Mouse (Mus musculus): ENCODE results near the gene Arl5a. TPM values are rescaled to one million over a fixed set of nuclear protein-coding genes. Genes with fewer than 3 reads are reported as not detected.
A peak's percentile ranks its signal among the peaks of the same experiment; 100 is the strongest.

The Arl5a gene
- polyA plus RNA-seq, 1 experiment from 2014 or later = 21.9 TPM

DNA sequence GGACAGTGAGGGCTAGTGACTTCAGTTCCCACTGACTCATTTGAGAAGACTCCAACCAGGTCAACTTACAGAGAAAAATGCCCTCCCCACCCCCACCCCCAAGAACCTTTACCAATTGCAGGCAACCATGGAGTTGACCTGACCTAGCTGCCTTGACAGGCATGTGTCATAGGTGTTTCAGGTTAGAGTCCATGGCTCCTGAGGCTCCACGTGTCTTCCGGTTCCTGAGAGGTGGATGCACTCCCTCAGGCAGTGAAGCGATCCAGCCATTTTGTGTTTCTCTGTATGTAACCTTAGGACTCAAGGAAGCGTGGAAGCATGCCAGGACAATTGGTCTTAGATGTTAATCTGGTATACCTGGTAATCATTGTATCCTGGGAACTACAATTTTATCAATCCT, 13.7 kb upstream of the Arl5a start:
- H3K4me3 ChIP-seq (ENCODE audit: low read depth, low read length) = no peak overlapping the region
- no peaks in the 10 kb centered on the region for H3K9me3 ChIP-seq (ENCODE audit: low read length)
- no peaks in the 10 kb centered on the region for H3K27me3 ChIP-seq (ENCODE audit: insufficient read depth, low read length)
- no peak overlapping the region for H3K9ac ChIP-seq (replicated peaks)
- TF ChIP-seq EP300 (IDR thresholded peaks at IDR 0.05; ENCODE audit: low read depth) = no peak
- no peak for TF ChIP-seq CTCF (IDR thresholded peaks at IDR 0.05; ENCODE audit: low read depth)
- H3K36me3 ChIP-seq (replicated peaks; ENCODE audit: insufficient read depth, low read length) = no peaks in the 10 kb centered on the region
- H3K27ac ChIP-seq (ENCODE audit: low read depth) = peak overlapping the region; percentile 61
- 80% methylated on average over 4 of the region's 4 CpGs for WGBS (ENCODE audit: insufficient replicate concordance)
- no peak overlapping the region for H3K4me2 ChIP-seq (ENCODE audit: low read depth, low read length)
- peaks cover 4% of the 10 kb centered on the region; the same call in 1 of the 2 replicates for H3K4me1 ChIP-seq (ENCODE audit: insufficient read depth)
- DNase-seq (no peak), ATAC-seq (peak; percentile 87)

DNA sequence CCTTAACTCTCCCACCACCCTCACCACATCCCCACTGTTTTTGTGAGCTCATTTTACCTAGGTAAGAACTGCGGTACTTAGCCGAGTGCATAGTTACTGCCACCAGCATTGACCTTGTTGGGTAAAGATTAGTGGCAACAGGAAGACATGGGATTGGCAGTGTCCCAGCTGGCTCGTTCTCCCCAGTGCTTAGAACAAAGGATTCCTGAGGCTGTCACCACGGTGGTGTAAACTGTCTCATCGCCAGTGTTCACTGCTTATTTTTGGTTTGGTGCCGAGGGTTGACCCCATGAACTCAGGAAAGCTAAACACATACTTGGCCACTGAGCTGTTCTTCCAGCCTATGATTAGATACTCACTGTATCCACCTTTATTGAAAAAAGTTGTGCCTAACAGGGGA, 13.3 kb upstream of the Arl5a start:
- DNase-seq (peak; percentile 77), ATAC-seq (peak; percentile 92)
- peak overlapping the region; percentile 61 for H3K27ac ChIP-seq (ENCODE audit: low read depth)
- no peak overlapping the region for H3K4me2 ChIP-seq (ENCODE audit: low read depth, low read length)
- 33% methylated on average over 6 of the region's 6 CpGs for WGBS (ENCODE audit: insufficient replicate concordance)
- H3K36me3 ChIP-seq (replicated peaks; ENCODE audit: insufficient read depth, low read length) = no peaks in the 10 kb centered on the region
- TF ChIP-seq EP300 (IDR thresholded peaks at IDR 0.05; ENCODE audit: low read depth) (peak; percentile 37; the same call in 1 of the 2 replicates), CTCF (IDR thresholded peaks at IDR 0.05; ENCODE audit: low read depth) (no peak)
- no peaks in the 10 kb centered on the region for H3K27me3 ChIP-seq (ENCODE audit: insufficient read depth, low read length)
- H3K4me3 ChIP-seq (ENCODE audit: low read depth, low read length) = no peak overlapping the region
- peaks cover 4% of the 10 kb centered on the region; the same call in 1 of the 2 replicates for H3K4me1 ChIP-seq (ENCODE audit: insufficient read depth)
- H3K9ac ChIP-seq (replicated peaks) = no peak overlapping the region
- H3K9me3 ChIP-seq (ENCODE audit: low read length) = no peaks in the 10 kb centered on the region

DNA sequence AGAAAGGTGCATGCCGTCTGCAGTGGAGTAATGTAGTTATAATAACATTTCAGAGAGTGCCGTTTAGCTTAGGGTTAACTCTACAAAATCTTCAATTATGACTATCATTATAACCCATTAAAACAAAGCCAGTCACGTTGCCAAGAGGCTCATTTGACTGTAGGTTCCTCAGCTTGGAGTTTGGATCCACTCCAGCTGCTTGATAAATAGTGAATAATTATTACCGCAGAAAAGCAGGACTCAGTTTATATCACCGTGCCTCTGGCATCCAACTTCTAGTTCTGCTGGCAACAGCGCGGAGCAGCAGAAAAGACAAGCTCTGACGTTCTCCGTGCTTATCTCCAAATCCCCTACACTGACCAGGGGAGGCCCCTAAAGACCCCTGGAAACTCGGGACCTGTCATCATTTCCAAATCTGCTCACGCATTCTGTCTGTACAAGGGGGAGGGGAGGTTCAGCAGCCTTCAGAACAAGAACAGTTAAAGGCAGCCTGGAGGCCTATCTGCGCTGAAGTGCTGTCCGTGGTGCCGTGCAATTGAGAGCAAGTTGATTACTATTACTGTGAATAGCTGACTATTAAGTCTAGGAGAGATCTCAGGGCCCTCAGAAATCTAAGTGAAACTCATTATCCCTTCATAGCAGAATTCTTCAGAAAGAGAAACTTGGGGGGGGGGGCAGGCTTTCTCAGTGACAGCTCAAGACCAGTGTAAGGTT, 11.4 kb upstream of the Arl5a start:
- 77% methylated on average over 14 of the region's 14 CpGs for WGBS (ENCODE audit: insufficient replicate concordance)
- DNase-seq (no peak), ATAC-seq (no peak)

DNA sequence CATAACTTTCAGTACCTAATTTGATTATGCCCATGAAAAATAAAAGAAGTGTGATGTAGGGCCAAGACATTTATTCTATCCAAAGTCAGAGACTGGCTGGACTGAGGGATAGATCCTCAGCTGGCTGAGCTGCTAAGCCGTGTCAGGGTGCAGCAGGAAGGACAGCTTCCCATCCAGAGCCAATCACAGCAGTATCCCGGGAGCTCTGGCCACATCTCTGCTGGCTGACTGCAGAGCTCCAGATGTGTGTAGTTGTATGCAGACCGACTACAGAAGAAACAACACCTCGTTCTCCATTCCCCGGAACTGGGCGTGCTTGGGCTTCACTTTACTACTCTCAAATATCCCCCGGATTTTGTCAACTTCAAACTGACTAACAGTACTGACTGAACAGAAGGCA, 8.7 kb upstream of the Arl5a start:
- TF ChIP-seq CTCF (IDR thresholded peaks at IDR 0.05; ENCODE audit: low read depth) = no peak
- TF ChIP-seq EP300 (IDR thresholded peaks at IDR 0.05; ENCODE audit: low read depth) = no peak
- Histone ChIP-seq H3K4me2 (ENCODE audit: low read depth, low read length) (no peak overlapping the region), H3K9ac (replicated peaks) (no peak overlapping the region), H3K4me3 (ENCODE audit: low read depth, low read length) (no peak overlapping the region), H3K27ac (ENCODE audit: low read depth) (no peak overlapping the region), H3K9me3 (ENCODE audit: low read length) (no peaks in the 10 kb centered on the region), H3K36me3 (replicated peaks; ENCODE audit: insufficient read depth, low read length) (no peaks in the 10 kb centered on the region), H3K27me3 (ENCODE audit: insufficient read depth, low read length) (no peaks in the 10 kb centered on the region), H3K4me1 (ENCODE audit: insufficient read depth) (peaks cover 4% of the 10 kb centered on the region; the same call in 1 of the 2 replicates)
- 64% methylated on average over 7 of the region's 7 CpGs for WGBS (ENCODE audit: insufficient replicate concordance)
- ATAC-seq = no peak
- DNase-seq = no peak

More for the DNA sequence above, 11.4 kb upstream of the Arl5a start:
- H3K4me1 ChIP-seq (ENCODE audit: insufficient read depth) = peaks cover 4% of the 10 kb centered on the region; the same call in 1 of the 2 replicates
- no peak overlapping the region for H3K9ac ChIP-seq (replicated peaks)
- no peaks in the 10 kb centered on the region for H3K9me3 ChIP-seq (ENCODE audit: low read length)
- H3K27me3 ChIP-seq (ENCODE audit: insufficient read depth, low read length) = no peaks in the 10 kb centered on the region
- H3K4me2 ChIP-seq (ENCODE audit: low read depth, low read length) = no peak overlapping the region
- no peaks in the 10 kb centered on the region for H3K36me3 ChIP-seq (replicated peaks; ENCODE audit: insufficient read depth, low read length)
- TF ChIP-seq CTCF (IDR thresholded peaks at IDR 0.05; ENCODE audit: low read depth) (no peak), EP300 (IDR thresholded peaks at IDR 0.05; ENCODE audit: low read depth) (no peak)
- H3K4me3 ChIP-seq (ENCODE audit: low read depth, low read length) = no peak overlapping the region
- no peak overlapping the region for H3K27ac ChIP-seq (ENCODE audit: low read depth)

DNA sequence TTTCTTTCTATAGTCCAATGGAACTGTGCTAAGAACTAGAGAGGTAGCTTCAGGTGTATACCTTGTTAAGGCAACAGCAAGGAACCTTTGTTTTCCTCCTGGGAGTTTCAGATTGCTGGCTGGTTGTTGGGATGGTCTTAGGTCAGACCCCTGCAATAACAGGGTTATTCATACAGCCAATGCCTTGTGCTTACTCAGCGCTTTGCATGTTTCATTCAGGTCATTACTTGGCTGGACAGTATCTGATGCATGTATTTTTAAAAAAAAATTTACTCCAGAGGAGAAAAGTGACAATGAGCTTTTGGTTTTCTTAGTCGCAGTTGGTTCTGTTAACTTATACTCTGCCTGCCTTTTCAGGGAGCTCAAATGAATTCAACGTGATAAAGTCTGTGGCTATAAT, 2.7 kb upstream of the Arl5a start:
- Histone ChIP-seq H3K4me3 (ENCODE audit: low read depth, low read length) (no peak overlapping the region), H3K4me2 (ENCODE audit: low read depth, low read length) (no peak overlapping the region), H3K36me3 (replicated peaks; ENCODE audit: insufficient read depth, low read length) (no peaks in the 10 kb centered on the region), H3K27me3 (ENCODE audit: insufficient read depth, low read length) (no peaks in the 10 kb centered on the region), H3K27ac (ENCODE audit: low read depth) (no peak overlapping the region), H3K9ac (replicated peaks) (no peak overlapping the region), H3K4me1 (ENCODE audit: insufficient read depth) (peaks cover 7% of the 10 kb centered on the region), H3K9me3 (ENCODE audit: low read length) (no peaks in the 10 kb centered on the region)
- WGBS (ENCODE audit: insufficient replicate concordance) = 79% methylated on average over 3 of the region's 3 CpGs
- DNase-seq (no peak), ATAC-seq (no peak)
- no peak for TF ChIP-seq EP300 (IDR thresholded peaks at IDR 0.05; ENCODE audit: low read depth)
- TF ChIP-seq CTCF (IDR thresholded peaks at IDR 0.05; ENCODE audit: low read depth) = no peak

DNA sequence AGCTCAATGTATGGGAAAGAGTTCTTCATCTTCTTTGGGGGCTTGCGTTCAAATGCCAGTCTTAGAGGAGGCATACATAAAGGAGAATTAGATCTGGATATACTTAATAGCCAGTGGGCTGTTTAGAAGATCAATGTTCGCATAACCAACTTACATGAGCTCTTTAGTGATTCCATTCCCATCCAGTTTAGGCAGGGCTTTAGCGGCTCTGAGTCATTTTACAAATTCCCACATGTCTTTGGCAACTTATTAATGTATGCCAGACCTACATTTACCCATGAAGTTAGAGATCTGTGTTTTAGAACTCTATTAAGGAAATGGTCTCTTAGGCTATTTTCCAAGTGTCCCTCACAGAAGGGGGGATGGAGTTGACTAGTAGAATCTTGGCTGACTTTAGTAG, 1.3 kb upstream of the Arl5a start:
- Histone ChIP-seq H3K36me3 (replicated peaks; ENCODE audit: insufficient read depth, low read length) (no peaks in the 10 kb centered on the region), H3K4me3 (ENCODE audit: low read depth, low read length) (no peak overlapping the region), H3K27ac (ENCODE audit: low read depth) (peak overlapping the region; percentile 95; the same call in 1 of the 2 replicates), H3K4me2 (ENCODE audit: low read depth, low read length) (peak overlapping the region; percentile 92), H3K27me3 (ENCODE audit: insufficient read depth, low read length) (no peaks in the 10 kb centered on the region), H3K9me3 (ENCODE audit: low read length) (no peaks in the 10 kb centered on the region), H3K4me1 (ENCODE audit: insufficient read depth) (peaks cover 15% of the 10 kb centered on the region), H3K9ac (replicated peaks) (no peak overlapping the region)
- ATAC-seq = no peak
- TF ChIP-seq EP300 (IDR thresholded peaks at IDR 0.05; ENCODE audit: low read depth) (no peak), CTCF (IDR thresholded peaks at IDR 0.05; ENCODE audit: low read depth) (no peak)
- DNase-seq = no peak
- WGBS (ENCODE audit: insufficient replicate concordance) = 87% methylated on average over 3 of the region's 3 CpGs
